Mouse (Mus musculus): Measurements from ENCODE around the gene Sema3g.

- no peak for TF ChIP-seq CTCF (IDR thresholded peaks at IDR 0.05; ENCODE audit: low read depth)
- no peak for TF ChIP-seq EP300 (IDR thresholded peaks at IDR 0.05; ENCODE audit: low read depth)
Observed at GRCm38 (mm10) chr14:31200038-31200437, 17.6 kb upstream of the Sema3g start.

All from heart, postnatal 0 days (tissue).